Mouse (Mus musculus): ENCODE data around the gene Bahcc1.

Gene Bahcc1

DNA sequence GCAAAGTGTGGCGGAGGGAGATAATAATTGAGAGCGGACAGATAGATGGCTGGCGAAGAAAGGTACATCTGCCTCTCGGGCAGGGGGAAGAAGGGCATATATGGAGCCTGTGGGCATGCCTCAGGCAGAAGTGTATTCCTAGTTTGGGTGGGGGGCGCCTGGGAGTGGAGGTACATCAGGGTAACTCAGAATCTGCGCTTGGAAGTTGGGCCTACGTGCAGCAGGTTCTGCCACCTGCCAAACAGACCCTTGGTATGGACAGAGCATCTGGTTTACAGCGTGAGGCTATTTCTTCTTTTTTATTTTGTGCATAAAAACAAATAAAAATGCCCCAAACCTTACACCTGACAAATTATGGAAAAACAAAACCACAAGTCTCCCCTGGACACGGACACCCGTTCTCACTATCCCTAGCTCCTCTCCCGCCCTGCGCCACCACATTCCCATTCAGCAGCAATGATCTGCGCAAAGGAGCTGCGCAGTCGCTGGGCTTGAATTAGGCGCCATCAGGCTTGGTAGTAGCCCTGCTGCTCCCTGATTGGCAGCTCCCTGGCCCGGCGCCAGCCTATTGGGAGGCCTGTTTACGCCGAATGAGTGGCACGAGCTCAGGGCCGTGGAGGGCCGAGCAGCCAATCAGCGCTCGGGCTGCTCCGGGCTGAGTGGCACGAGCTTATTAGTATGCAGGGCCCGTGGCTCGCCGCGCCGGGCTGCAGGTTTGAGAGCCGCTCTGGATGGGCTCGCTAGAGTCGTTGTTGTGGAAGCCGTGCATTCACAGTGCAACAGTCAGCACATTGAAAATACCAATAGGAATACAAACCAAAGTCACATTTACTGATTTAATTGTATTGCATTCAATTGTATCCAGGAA lies at the start of gene Bahcc1:
Bahcc1 (plus strand) TSS at position 718 of the 868 bp plus-strand sequence.
- 2% methylated on average over 36 of the region's 36 CpGs for WGBS

- WGBS: 94% methylated on average over 1 of the region's 1 CpGs
Observed at GRCm38 (mm10) chr11:120183180-120183579, 49.6 kb upstream of the Bahcc1 start.

DNA sequence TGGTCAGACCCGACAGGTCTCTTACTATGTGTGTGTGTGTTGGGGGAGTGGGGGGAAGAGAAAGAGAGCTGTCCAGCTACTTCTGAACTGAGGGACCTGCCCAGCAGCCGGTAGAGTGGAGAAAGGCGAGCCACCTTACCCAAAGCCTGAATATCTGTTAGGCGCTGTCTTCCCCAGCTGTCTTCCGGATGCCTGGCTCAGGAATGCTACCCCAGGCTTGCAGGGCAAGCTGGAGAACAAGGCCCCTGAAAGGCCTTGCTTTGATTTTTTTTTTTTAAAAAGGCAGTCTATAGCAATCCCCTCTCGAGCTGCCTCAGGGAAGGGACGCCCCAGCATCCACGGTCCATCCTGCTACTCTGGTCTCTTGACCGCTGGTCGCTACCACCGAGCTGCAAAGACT lies 49.0 kb upstream of the Bahcc1 start:
- 86% methylated on average over 11 of the region's 11 CpGs for WGBS

DNA sequence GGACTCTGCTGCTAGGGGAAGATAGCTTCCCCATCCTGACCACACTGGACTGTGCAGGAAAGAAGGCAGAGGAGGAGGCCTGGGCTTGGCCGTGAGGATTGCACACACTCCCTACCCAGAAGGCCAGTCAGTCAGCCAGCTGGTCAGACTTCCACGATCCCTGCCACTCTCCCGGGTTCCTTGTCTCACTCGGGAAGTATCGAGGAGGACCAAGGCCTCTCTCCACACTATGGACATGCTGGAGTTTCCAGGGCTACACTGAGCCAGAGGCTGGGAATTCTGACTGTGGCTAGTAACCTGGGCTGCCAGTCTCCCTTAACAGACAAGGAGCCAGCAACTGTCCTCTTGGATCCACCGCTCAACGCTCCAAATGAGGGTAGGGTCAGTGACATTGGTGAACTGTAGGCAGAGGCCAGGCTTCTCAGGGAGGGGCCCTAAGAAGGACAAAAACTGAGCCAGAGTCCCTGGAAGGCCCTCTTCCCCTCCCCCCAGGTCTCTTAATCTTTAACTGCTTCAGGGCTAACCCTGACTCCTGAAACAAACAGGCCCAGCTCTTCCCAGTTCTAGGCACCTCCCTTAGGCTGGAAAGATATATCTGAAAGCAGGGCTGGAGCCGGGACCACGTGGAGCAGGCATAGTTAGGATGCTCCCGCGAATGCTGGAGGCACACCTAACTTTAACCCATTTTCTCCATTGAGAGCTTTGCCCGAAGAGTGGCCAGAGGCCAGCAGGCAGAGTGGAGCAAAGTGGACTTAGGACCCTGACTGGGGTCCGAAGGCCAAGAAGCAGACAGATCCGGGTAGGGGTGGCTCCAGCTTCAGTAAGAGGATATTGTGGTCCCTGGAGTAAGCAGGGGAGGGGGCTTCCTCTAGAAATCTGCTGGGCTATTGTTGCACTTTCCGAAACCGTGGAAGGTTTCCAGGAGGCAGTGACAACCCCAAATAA lies 48.1 kb upstream of the Bahcc1 start:
- WGBS: 46% methylated on average over 16 of the region's 16 CpGs

DNA sequence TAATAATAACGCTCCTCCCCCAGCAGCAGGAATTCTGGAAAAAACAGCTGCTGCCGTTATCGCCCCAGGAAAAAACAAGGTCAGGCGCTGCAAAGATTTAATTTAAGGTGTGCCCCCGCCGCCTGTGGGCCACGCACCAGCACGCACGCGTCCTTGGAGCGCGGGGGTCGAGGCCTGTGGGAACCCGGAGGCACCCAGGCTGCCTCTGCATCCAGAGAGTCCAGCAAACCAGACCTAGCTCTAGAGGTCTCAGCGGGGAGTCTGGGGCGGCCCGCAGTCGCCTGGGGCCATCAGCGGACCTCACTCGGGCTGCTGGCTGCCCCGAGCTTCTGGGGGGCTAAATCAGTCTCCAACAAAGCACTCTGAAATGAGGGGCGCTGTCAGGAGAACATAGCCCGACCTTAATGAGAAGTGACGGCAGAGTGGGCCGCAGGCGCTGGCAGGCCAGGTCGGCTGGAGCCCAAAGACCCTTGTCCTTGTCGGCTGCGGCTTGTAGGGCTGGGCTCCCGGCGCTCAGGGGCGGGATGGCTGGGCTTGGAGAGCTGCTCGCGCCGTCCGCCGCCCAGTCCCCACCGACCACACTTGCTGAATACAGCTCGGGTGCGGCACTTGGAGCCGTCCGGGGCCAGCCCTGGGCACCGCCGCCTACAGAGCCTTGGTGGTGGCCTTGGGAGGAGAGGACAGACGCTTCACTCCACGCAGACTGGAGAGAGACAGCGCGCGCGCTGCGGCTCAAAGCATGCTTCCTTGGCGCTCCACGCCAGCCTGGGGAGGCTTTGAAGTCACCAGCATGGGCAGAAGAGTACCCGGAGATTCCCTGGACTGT lies 47.2 kb upstream of the Bahcc1 start:
- WGBS: 12% methylated on average over 54 of the region's 54 CpGs

GRCm38 (mm10) chr11:120186145-120186740 lies 46.5 kb upstream of the Bahcc1 start:
- 36% methylated on average over 18 of the region's 18 CpGs for WGBS

GRCm38 (mm10) chr11:120186821-120187235 lies 45.9 kb upstream of the Bahcc1 start:
- 17% methylated on average over 20 of the region's 20 CpGs for WGBS

DNA sequence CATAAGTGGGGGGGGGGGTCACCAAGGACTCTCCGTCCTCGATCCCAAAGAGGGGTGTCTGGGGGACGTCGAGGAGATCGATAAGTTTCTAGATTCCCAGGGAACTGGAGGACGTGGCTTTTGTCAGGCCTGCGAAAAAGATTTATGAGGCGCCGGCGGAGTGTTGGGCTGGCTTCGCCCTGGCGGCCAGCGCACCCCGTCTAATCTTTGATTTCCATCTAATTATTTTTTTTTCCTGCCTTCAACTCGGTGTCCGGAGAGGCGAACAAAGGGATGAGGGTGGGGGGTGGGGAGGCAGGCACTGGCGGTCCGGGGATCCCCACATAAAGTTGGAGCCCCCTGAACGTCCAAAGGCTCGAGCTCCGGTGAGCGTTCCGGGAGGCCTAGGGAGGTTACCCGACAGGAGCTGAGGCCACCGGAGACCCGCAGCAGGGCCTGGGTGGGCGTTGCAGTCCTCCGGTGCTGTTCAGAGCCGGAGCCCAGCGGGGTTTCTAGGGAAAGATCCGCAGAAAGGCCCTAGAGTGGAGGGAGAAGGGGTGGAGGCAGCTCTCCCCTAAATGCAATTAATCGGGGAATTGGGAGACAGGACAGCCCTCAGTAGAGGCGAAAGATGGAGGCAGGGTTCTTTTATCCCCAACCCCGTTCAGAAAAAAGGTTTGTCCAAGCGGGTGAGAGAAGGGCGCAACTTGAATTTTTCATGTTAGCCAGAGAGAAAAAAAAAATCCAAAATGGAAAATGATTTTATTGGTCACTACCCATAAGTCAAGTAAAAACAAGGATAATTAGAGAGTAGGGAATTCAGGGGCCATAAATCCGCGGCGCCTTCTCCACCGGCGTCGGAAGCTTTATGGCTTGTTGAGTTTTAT lies 45.3 kb upstream of the Bahcc1 start:
- 13% methylated on average over 43 of the region's 43 CpGs for WGBS

- WGBS: 3% methylated on average over 24 of the region's 24 CpGs
Observed at GRCm38 (mm10) chr11:120188102-120188480, 44.7 kb upstream of the Bahcc1 start.

- under 1% methylated on average over 41 of the region's 41 CpGs for WGBS
Observed at GRCm38 (mm10) chr11:120188481-120189441, 44.0 kb upstream of the Bahcc1 start.

- WGBS: under 1% methylated on average over 68 of the region's 68 CpGs
Observed at GRCm38 (mm10) chr11:120189459-120190312, 43.1 kb upstream of the Bahcc1 start.

- 73% methylated on average over 14 of the region's 14 CpGs for whole genome bisulfite sequencing
Observed at GRCm38 (mm10) chr11:120190526-120191412, 42.0 kb upstream of the Bahcc1 start.

GRCm38 (mm10) chr11:120198831-120199230 lies 33.9 kb upstream of the Bahcc1 start:
- WGBS: 59% methylated on average over 13 of the region's 13 CpGs

GRCm38 (mm10) chr11:120199766-120200165 lies 33.0 kb upstream of the Bahcc1 start:
- 62% methylated on average over 7 of the region's 7 CpGs for WGBS

GRCm38 (mm10) chr11:120200621-120201020 lies 32.1 kb upstream of the Bahcc1 start:
- WGBS: 78% methylated on average over 6 of the region's 6 CpGs

DNA sequence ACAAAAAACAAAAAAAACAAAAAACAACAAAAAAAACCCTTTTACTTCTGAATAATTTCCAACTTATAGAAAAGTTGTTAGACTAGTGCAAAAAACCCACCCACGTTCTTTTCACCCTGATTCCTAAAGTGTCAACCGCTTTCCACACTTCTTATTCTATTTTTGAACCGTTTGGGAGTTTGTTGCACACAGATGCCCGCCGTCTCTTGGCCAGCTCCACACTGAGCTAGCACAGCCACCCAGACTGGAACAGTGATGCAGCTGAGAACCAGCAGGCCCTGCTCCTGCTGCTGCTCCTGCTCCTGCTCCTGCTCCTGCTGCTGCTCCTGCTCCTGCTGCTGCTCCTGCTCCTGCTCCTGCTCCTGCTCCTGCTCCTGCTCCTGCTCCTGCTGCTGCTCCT lies 28.5 kb upstream of the Bahcc1 start:
- WGBS: 46% methylated on average over 5 of the region's 5 CpGs

DNA sequence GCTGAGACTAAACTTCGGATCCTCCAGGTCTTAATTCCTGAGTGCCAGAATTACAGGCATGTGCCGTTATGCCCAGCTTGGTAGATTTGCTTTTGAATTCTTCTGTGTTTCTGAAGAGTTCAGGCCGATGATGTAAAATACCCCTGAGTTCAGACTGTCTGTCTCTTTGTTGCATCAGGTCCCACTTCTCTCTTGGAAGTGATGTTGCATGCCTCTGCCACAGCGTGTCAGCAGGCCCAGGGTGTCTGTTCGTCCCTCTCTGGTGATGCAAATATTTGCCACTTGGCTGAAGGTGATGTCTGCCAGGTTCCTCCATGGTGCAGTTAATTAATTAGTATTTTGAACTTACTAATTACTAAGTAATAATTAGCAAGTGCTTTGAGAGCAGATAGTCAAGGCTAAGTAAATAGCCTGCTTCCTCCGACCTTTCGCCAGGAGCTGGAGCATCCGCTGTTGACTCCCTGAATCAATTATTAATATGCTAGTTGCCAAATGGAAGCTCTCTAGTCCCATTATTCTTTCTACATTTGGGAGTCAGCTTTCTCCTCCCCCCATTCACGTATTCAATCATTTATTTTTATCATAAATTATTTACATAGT lies 26.6 kb upstream of the Bahcc1 start:
- WGBS: 78% methylated on average over 9 of the region's 9 CpGs

Data from cerebral cortex, adult 2 months (tissue).